Mouse (Mus musculus): ENCODE data around the gene Cycs.

GRCm38 (mm10) chr6:50531003-50531402 lies 35.3 kb downstream of the Cycs start:
- no peak for TF ChIP-seq CTCF (IDR thresholded peaks at IDR 0.05; ENCODE audit: control insufficient read depth, insufficient read depth, insufficient read length)
- no peak for TF ChIP-seq USF1 (IDR thresholded peaks at IDR 0.05; ENCODE audit: low read depth)

Data from C2C12 (cell line).